In the genomic region with DNA sequence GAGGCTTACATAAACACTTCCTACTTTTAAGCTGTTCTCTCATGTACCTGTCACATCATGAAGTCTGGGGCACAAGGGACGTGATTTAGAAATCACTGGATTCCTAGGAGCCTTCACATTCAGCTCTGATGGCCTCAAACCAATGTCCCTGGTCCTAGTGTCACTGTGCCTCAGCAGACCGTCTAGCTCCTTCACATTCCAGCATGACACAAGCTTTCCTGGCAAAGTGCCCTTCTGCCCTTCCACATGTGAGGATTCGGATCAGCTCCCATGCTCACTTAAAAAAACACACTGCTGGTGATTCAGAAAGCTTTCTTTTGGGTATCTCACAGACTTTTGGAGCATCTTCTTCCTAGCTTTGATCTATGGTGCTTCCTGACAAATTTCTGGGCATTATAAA, we compare ENCODE assay signal across 10 mouse cellular contexts.
A peak's percentile ranks its signal among the peaks of the same experiment; 100 is the strongest.
DNase-seq lines count a peak whose midpoint lies in the region; ATAC-seq and TF ChIP-seq lines count a peak whose summit lies in the region.
"Had no signal": no experiment of that assay in that cellular context is flagged by ENCODE, and none has a peak within 500 bp of the region (broad histone marks: within the 10 kb centered on the region; RNA-seq: fewer than 3 reads in every experiment).

No protein-coding gene starts in this region.

- no peaks in the 10 kb centered on the region for H3K27me3 ChIP-seq in lung, postnatal 0 days (replicated peaks; ENCODE audit: insufficient read depth, low read length)

- H3K36me3 ChIP-seq in lung, postnatal 0 days (ENCODE audit: insufficient read depth, low read length) = peaks cover 34% of the 10 kb centered on the region; the same call in 1 of the 2 replicates

- ATAC-seq in lung, postnatal 0 days = no peak
- ATAC-seq in granulocyte monocyte progenitor cell, adult 5-6 weeks (replicated peaks; ENCODE audit: poor library complexity, severe bottlenecking) = no peak
- no peak for ATAC-seq in inflammation-experienced regulatory T-cells, adult 6 months

- no peaks in the 10 kb centered on the region for H3K9me3 ChIP-seq in lung, postnatal 0 days (ENCODE audit: low read length)

- intact Hi-C loops in gastrocnemius, postnatal 14 days (cut with DNase I; ENCODE audit: low total_unique reads) = loop anchor here (10.0 kb wide), 1 partner anchor 167 kb away; a partner anchor contains a TSS

- DNase-seq in cerebellum, adult 11 months = peak; percentile 24
- DNase-seq in cerebellum, adult 11-12 months = no peak
- peak in 1 of 2 experiments; percentile 23 for DNase-seq in layer of hippocampus, adult 2 months (ENCODE audit: low spot score in 2 of 2)
- no peak for DNase-seq in layer of hippocampus, postnatal 10 days (ENCODE audit: low spot score in 2 of 2)
- DNase-seq in gastrocnemius, postnatal 14 days = peak; percentile 28
- DNase-seq in lung, postnatal 0 days (ENCODE audit: low spot score) = peak; percentile 26
- DNase-seq: embryo, embryonic 11 days had no signal

- no peak for TF ChIP-seq CTCF in layer of hippocampus, adult 2 months (conservative IDR thresholded peaks at IDR 0.05)
- TF ChIP-seq CTCF in lung, postnatal 0 days (IDR thresholded peaks at IDR 0.05) = no peak

- TF ChIP-seq EP300 in lung, postnatal 0 days (IDR thresholded peaks at IDR 0.05) = no peak

- no peak overlapping the region for H3K4me2 ChIP-seq in lung, postnatal 0 days (replicated peaks; ENCODE audit: low read depth, low read length)
- H3K4me2 ChIP-seq: midbrain, embryonic 11.5 days had no signal

- no peak overlapping the region for H3K4me3 ChIP-seq in layer of hippocampus, adult 2 months
- H3K4me3 ChIP-seq in lung, postnatal 0 days (ENCODE audit: low read depth, low read length) = no peak overlapping the region

- H3K9ac ChIP-seq in lung, postnatal 0 days (replicated peaks; ENCODE audit: low read depth) = no peak overlapping the region

- H3K27ac ChIP-seq in layer of hippocampus, adult 2 months = peak overlapping the region; percentile 66
- H3K27ac ChIP-seq in lung, postnatal 0 days (ENCODE audit: low read length) = no peak overlapping the region

- H3K4me1 ChIP-seq in lung, postnatal 0 days (ENCODE audit: insufficient read depth, low read depth, low read length) = no peaks in the 10 kb centered on the region

- WGBS in lung, postnatal 0 days = 32% methylated on average over 3 of the region's 3 CpGs

Comparison
In these comparisons a context has a peak if more than half of its experiments do, and no peak if none do; other contexts are left out.
1. DNase-seq: peak in cerebellum, adult 11 months (single experiment), gastrocnemius, postnatal 14 days (single experiment) and lung, postnatal 0 days (single experiment); none in cerebellum, adult 11-12 months (single experiment) and layer of hippocampus, postnatal 10 days (0 of 2).